Mouse (Mus musculus) kidney, postnatal 14 days (tissue): ENCODE measurements at regions not wholly inside any gene's neighbourhood (a gene's known extent, or its start where the extent isn't known, plus 50 kb on each side); places are given as distances from the start of the nearest gene placed in this dataset.
A peak's percentile ranks its signal among the peaks of the same experiment; 100 is the strongest.

Experiments used
- DNase-seq: peaks from one replicate; pipeline ENCODE4 v3.0.0; 2022; ENCODE audit warnings: mixed read lengths

GRCm38 (mm10) chr14:120560416-120560815, 82.2 kb downstream of the Rap2a start:
- no peak for DNase-seq

- no peak for DNase-seq
These were observed 82.7 kb downstream of the Rap2a start for GRCm38 (mm10) chr14:120560987-120561386.

GRCm38 (mm10) chr14:120566945-120567344, 88.7 kb downstream of the Rap2a start:
- no peak for DNase-seq

GRCm38 (mm10) chr14:120568054-120568453, 89.8 kb downstream of the Rap2a start:
- DNase-seq: no peak

DNA sequence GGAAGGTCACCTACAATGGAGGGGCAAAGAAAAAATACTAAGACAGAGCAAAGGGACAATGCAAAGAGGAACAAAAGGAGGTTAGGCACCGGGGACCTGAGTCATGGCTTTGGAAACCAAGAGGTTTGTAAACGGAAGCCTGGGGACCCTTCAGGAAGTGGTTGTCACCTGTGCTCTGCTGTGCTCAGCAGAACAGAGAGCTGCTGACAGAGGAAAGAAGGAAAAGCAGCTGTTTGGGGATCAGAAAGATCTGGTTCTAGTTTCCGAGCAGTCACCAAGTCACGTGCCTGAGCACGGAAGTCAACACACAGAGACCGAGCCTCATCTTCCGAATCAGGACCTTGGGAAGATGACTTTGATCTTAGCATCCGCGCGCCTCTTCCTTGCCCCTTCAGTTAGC, 94.0 kb downstream of the Rap2a start:
- DNase-seq: no peak

GRCm38 (mm10) chr14:120575202-120575601, 97.0 kb downstream of the Rap2a start:
- no peak for DNase-seq

- DNase-seq: no peak
These were observed 100.3 kb downstream of the Rap2a start for GRCm38 (mm10) chr14:120578352-120579080.

- peak; percentile 27 for DNase-seq
These were observed 105.6 kb downstream of the Rap2a start for GRCm38 (mm10) chr14:120583807-120584206.

GRCm38 (mm10) chr14:120592191-120592590, 113.9 kb downstream of the Rap2a start:
- no peak for DNase-seq

- DNase-seq: no peak
These were observed 122.2 kb downstream of the Rap2a start for GRCm38 (mm10) chr14:120600414-120600935.

GRCm38 (mm10) chr14:120601510-120601909, 123.3 kb downstream of the Rap2a start:
- DNase-seq: no peak

DNA sequence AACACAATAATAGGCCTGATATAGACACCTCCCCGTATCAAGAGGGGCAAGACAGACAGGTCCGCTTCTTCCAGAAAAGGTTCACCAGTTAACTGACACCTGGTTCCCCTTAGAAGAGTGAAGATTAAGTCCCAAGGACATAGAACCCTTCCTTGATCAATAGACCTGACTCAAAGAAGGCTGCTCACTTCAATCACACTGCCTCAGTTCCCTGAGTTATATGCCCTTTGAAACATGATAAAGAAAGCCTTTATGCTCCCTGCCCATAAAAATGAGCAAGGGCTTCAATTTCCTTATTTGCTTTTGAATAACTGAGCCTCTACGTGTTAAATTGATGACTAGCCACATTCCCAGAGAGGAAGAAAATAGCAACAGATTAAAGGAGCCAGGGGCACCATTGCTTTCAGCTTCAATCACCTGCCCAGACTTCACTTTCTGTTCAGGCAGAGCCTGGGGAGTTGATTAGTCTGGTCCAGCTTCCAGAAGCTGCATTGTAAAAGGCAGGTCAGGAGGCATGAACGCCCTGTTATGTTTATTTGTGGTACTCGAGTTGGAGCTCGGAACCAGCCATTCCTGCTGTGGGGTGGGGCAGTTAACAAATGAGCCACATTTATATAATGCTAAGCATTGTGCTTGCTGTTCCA, 125.7 kb downstream of the Rap2a start:
- no peak for DNase-seq

DNA sequence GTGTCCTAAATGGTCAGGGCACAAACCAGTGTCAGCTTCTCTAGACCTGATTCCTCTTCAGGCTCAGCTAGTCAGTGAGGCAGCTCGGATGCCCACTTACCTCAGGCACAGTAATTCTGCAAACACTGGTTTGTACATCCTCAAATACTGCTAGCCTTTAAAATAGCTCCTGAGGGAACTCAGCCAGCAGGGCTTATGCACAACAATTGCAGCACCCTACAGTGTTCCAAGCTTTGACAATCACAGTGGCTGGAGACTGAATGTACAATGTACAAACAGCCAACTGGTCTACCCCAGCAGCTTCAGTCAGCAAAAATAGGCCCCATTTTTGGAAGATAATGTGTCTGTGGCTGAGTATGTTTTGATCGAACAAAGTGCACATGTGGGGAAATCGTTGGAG, 129.6 kb downstream of the Rap2a start:
- no peak for DNase-seq

DNA sequence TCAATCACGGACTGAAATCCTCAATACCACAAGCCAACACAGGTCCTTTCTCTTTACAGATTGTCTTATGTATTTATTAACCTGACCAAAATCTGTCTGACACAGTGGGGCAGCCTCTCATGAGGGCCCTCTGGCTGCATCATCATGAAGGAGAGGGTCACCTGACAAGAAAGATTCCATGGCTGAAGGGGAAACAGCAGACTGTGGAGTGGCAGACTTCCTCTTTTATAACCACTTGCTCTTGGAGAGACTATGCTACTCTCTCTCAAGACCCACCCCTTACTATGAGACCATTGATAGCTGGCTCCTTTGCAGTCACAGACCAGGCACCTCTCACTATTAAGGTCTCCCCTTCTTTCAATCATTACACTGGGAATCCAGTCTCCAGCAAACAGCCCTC, 133.1 kb downstream of the Rap2a start:
- DNase-seq: no peak

DNA sequence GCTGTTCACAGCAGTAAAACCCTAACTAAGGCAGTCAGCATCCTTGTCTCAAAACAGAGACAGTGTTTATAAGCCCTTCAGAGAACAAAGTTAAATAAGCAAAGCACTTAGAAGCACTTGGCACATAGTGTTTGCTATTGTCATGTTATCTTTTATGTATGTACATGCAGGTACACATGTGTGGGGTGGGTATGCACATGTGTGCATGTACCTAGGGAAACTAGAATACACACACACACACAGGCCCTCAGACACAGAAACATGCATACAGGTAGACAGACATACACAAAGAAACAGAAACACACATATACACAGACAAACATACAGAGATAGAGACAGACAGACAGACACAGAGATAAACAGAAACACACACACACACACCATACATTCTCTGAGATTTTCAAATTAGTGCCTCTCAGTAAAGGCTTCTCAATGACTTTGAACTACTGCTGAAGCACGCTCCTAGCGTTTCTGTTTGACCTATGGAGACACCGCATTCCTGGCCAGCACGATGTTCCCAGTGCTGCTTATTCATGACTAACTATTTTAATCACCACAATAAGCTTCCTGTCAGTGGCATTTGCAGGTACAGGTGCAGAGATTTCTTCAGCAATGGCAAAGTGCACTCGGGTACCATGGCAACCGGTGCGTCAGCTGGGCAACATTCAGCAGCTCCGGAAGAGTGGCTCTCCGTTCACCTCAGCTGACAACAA, 148.1 kb downstream of the Rap2a start:
- DNase-seq: peak; percentile 54

- DNase-seq: no peak
These were observed 148.7 kb downstream of the Rap2a start for GRCm38 (mm10) chr14:120626936-120627277.

DNA sequence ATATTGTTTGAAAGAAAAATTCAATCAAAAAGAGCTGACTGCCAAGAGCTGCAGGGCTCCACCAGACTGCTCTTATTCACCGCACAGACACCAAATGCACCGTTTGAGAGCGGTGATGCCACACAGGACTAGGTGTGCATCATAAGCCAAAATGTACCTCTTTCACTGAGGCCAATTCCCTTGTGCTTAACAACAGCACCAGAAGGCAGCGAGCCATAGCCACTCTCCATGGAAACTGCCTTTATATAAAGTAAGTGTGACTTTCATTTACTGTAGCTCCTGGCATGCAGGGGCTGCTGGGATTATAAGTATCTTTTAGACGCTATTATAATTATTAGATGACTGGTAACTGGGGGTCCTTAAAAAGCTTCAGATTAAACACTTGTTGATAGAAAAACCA, 154.5 kb downstream of the Rap2a start:
- no peak for DNase-seq

- DNase-seq: no peak
These were observed 158.6 kb downstream of the Rap2a start for GRCm38 (mm10) chr14:120636726-120637400.

DNA sequence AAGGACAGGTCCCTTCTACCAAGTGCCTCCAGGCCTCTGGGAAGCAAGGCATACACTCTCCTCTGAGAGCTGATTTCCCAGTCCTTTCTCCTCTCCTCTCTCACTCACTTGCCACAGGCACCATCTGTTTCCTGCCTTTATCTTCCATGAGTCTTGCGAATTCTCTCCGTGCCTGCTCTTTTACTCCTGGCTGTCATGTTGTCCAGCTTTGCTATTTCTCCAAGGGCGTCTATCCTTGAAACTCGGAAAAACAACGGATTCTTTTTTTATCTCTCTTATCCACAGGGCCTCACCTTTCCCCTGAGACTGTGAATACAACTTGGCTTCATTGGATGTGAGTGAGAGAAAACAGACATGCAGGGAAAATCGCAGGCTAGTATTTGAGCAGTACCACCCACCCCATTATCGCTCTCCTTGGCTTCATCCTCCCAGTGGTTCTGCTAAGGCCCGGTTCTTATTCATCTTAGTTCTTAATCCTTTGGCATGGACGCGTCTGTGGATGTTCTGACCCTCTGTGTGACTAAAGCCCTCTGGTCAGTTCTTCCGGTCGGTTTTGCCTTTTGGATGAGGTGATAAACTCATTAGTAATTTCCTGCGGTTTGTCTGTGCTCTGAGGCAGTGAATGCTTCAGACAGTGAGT, 159.4 kb downstream of the Rap2a start:
- DNase-seq: no peak

- no peak for DNase-seq
These were observed 164.3 kb downstream of the Rap2a start for GRCm38 (mm10) chr14:120642591-120642990.

- no peak for DNase-seq
These were observed 173.8 kb downstream of the Rap2a start for GRCm38 (mm10) chr14:120652034-120652433.

DNA sequence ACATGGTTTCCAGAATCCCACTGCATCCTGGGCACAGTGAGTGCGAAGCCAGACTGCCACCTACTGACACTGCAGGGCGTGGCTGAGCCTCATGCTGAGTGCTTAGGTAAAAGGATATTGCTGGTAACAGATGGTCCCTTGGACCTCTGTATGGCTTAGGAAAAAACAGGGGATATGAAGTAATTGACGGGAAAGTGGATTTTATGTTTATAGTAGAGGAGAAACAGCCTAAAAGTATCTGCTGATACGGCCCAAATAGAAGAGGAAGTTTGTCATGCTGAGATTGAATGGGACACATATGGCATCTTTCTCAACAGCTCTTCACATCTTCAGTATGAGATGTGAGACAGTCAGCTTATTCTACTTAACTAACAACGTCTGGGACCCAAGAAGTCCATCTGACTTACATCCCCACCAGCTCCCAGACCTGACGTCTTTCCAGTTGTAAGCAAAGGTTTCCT, 182.1 kb downstream of the Rap2a start:
- DNase-seq: peak; percentile 68

DNA sequence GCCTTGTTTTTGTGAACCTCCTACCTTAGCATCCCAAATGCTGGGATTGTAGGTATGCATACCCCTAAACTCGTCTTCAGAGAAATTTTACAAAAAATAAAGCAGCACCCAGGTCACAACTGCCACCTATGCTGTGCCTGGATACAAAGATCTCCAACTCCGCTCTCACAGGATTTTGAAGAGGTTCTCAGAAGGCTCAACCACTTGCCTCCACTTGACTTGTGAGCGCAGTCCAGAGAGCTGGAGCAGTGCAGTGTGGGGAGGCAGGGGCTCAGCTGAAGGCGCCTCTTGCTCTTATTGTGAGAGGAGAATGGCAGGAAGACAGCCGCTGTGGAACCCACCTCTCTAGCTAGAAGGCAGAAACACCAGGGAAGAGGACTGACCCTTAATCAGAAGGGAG, 182.9 kb downstream of the Rap2a start:
- no peak for DNase-seq
